ENCODE assay signal across 8 mouse cellular contexts in the genomic region with DNA sequence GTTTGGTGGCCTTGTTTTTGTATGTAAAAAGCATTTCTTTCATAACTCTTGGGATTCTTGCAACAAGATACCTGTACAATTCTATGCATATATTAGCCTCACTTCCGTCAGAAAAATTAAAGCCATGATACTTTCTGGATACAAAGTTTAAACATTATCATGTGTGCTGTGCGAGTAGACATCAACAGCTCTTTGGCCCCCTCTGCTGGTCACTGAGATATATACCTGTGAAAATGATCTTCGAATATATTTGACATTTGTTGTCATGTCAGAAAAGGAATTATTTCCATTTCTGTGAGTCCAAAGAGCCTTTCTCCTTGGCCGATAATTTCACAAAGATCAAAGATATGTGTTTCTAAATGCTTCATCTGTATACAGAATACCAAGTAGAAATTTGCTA.
DNase-seq lines count a peak whose midpoint lies in the region; TF ChIP-seq lines count a peak whose summit lies in the region.
"Had no signal": no experiment of that assay in that cellular context is flagged by ENCODE, and none has a peak within 500 bp of the region (broad histone marks: within the 10 kb centered on the region; RNA-seq: fewer than 3 reads in every experiment).

No protein-coding gene starts in this region.

- H3K36me3 ChIP-seq in MEL (ENCODE audit: control insufficient read depth in 1 of 2, insufficient read depth in 2 of 2, low read length in 2 of 2) = no peaks in the 10 kb centered on the region

- TF ChIP-seq EP300 in MEL (IDR thresholded peaks at IDR 0.05; ENCODE audit: low read depth in 1 of 2, low read length in 2 of 2) = no peak

- no peak overlapping the region for H3K27ac ChIP-seq in MEL (ENCODE audit: control insufficient read depth, low read depth, low read length)

- peak; percentile 47 for DNase-seq in left cerebral cortex, adult 11 months (ENCODE audit: low spot score)
- no peak for DNase-seq in left cerebral cortex, adult 8-10 months (ENCODE audit: low spot score in 2 of 2)
- DNase-seq in MEL (ENCODE audit: low read depth, low spot score) = peak; percentile 74
- peak; percentile 71 for DNase-seq in brain, embryonic 14.5 days (ENCODE audit: low read depth)
- DNase-seq in fibroblast of lung, adult 2 months (ENCODE audit: low read depth) = peak; percentile 18
- peak; percentile 58 to 59 for DNase-seq in left cerebral cortex, postnatal 10 days (ENCODE audit: extremely low spot score in 1 of 2, low spot score in 2 of 2)
- peak; percentile 80 for DNase-seq in retina, embryonic 14.5 days (ENCODE audit: low spot score)

- H3K9me3 ChIP-seq in MEL (replicated peaks; ENCODE audit: insufficient read depth, low read length) = no peaks in the 10 kb centered on the region
- H3K9me3 ChIP-seq: megakaryocyte, embryonic 14.5 days had no signal

- peak; percentile 64 for TF ChIP-seq RAD21 in MEL (IDR thresholded peaks at IDR 0.05; ENCODE audit: low read depth, low read length)

- no peak overlapping the region for H3K9ac ChIP-seq in MEL (ENCODE audit: control insufficient read depth, low read depth, low read length, poor library complexity, severe bottlenecking)

- H3K27me3 ChIP-seq in MEL (ENCODE audit: control insufficient read depth in 1 of 2, insufficient read depth in 2 of 2, low read length in 2 of 2) = no peaks in the 10 kb centered on the region
- H3K27me3 ChIP-seq: megakaryocyte, embryonic 14.5 days had no signal

- TF ChIP-seq CTCF in MEL (IDR thresholded peaks at IDR 0.05 in 2 of 3, conservative IDR thresholded peaks at IDR 0.05 in 1 of 3; ENCODE audit: control insufficient read depth in 1 of 3, insufficient read depth in 1 of 3, low read depth in 2 of 3, low read length in 3 of 3, poor library complexity in 1 of 3, severe bottlenecking in 1 of 3) = peak; percentile 51 to 75 (median 58)
- peak; percentile 56; the same call in 1 of the 2 replicates for TF ChIP-seq CTCF in brain, embryonic 14.5 days (IDR thresholded peaks at IDR 0.05; ENCODE audit: borderline replicate concordance, extremely low read depth, insufficient read depth, insufficient read length)

- H3K4me1 ChIP-seq in MEL (ENCODE audit: control insufficient read depth in 1 of 2, insufficient read depth in 2 of 2, low read length in 2 of 2) = 0 out of 4 replicates have a peak, but pooled peaks cover 0 to 3% of the 10 kb centered on the region in 2 experiments

- no peak overlapping the region for H3K4me3 ChIP-seq in MEL (ENCODE audit: control insufficient read depth in 1 of 2, insufficient read depth in 1 of 2, low read depth in 2 of 2, low read length in 2 of 2)
- H3K4me3 ChIP-seq: megakaryocyte, embryonic 14.5 days had no signal

- TF ChIP-seq POLR2A in MEL (IDR thresholded peaks at IDR 0.05; ENCODE audit: control insufficient read depth in 1 of 2, insufficient read depth in 1 of 2, low read depth in 1 of 2, low read length in 2 of 2, poor library complexity in 1 of 2) = no peak
- TF ChIP-seq POLR2A in brain, embryonic 14.5 days (IDR thresholded peaks at IDR 0.05; ENCODE audit: borderline replicate concordance, extremely low read depth, insufficient read depth, insufficient read length, poor library complexity, severe bottlenecking) = no peak

- intact Hi-C loops in left cerebral cortex, postnatal 10 days (cut with DNase I) = loop anchor here (2.0 to 5.0 kb wide), 3 partner anchors 176 to 1030 kb away; no protein-coding TSS in a partner anchor

- H3K79me2 ChIP-seq in MEL (ENCODE audit: control insufficient read depth, insufficient read depth, low read length, poor library complexity) = no peaks in the 10 kb centered on the region

TF ChIP-seq in MEL, 35 proteins besides CTCF, POLR2A, EP300 and RAD21:
- no peak for TF ChIP-seq NELFE (IDR thresholded peaks at IDR 0.05; ENCODE audit: low read depth, low read length)
- TF ChIP-seq SMC3 (IDR thresholded peaks at IDR 0.05; ENCODE audit: low read depth, low read length) = peak; percentile 76
- no peak for TF ChIP-seq MAFK (IDR thresholded peaks at IDR 0.05; ENCODE audit: borderline replicate concordance, low read depth, low read length)
- no peak for TF ChIP-seq MYB (IDR thresholded peaks at IDR 0.05; ENCODE audit: low read depth, low read length)
- no peak for TF ChIP-seq MEF2A (IDR thresholded peaks at IDR 0.05; ENCODE audit: extremely low read depth, insufficient replicate concordance, low read depth, low read length, poor library complexity, severe bottlenecking)
- TF ChIP-seq BHLHE40 (IDR thresholded peaks at IDR 0.05; ENCODE audit: borderline replicate concordance, low read depth, low read length) = no peak
- TF ChIP-seq ZC3H11A (IDR thresholded peaks at IDR 0.05; ENCODE audit: low read depth, low read length) = peak; percentile 59
TF ChIP-seq in MEL: peak in this region for 2.

Comparison
In these comparisons a context has a peak if more than half of its experiments do, and no peak if none do; other contexts are left out.
1. DNase-seq: peak in left cerebral cortex, adult 11 months (single experiment), MEL (single experiment), brain, embryonic 14.5 days (single experiment), fibroblast of lung, adult 2 months (single experiment), left cerebral cortex, postnatal 10 days (2 of 2) and retina, embryonic 14.5 days (single experiment); none in left cerebral cortex, adult 8-10 months (0 of 2).